Mouse (Mus musculus): ENCODE data around the gene Stat5a.

DNA sequence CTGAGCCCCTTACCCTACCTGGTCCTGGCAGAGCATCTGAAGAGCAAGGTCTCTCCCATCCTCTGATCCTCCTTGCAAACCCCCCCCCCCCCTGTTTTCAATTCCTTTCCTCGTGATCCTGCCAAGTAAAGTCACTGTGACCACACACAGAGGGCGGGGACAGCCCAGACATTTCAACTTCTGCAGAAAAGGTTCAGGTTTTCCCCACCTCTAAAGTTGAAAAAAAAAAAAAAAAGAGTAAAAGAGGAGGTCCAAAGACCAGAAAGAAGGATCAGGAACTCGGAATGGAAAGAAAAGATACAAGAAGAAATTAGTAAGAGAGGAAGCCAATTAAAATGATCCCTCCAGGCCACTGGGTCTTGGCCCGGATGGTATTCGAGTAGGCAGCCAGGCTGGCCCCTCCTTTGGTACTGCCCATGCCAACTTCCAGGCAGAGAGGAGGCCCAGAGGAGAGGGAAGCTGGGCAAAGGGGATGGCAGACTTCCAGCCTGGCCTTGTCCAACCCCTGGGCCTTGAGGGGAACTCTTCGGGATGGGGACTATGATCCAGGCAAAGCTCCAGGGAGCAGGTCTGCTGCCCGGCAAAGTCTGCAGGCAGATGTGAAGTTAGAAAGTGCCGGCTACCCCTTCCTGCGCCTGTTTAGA is at the start of gene Stat5a:
- no peak for TF ChIP-seq CTCF (IDR thresholded peaks at IDR 0.05; ENCODE audit: low read depth, low read length)
- TF ChIP-seq GATA1 (IDR thresholded peaks at IDR 0.05; ENCODE audit: borderline replicate concordance, low read length): no peak
- TF ChIP-seq TAL1 (conservative IDR thresholded peaks at IDR 0.05; ENCODE audit: low read depth, low read length): no peak

All from G1E (cell line).